ENCODE assay signal across 15 mouse cellular contexts in the genomic region with DNA sequence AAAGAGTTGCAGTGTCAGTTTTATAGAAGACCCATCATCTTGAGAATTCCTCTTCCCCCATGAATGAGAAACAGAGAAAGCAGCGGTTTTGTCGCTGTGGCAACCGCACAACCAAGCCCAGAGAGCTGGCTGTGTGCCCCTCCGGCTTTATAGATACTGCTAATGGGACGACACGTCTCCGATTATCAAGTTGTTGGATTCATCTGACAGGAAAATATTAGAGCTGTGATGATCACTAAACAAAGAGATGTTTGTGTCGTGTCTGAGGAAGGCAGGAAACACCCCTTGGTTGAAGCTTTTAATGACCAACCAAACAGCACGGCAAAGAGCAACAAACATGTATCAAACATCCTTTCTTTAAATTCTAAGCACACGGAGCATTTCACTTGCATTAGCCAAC. TPM values are rescaled to one million over a fixed set of nuclear protein-coding genes. Genes with fewer than 3 reads are reported as not detected.
A peak's percentile ranks its signal among the peaks of the same experiment; 100 is the strongest.
DNase-seq lines count a peak whose midpoint lies in the region; ATAC-seq lines count a peak whose summit lies in the region.
"Had no signal": no experiment of that assay in that cellular context is flagged by ENCODE, and none has a peak within 500 bp of the region (broad histone marks: within the 10 kb centered on the region; RNA-seq: fewer than 3 reads in every experiment).

No protein-coding gene starts in this region.

- no peaks in the 10 kb centered on the region for H3K9me3 ChIP-seq in forebrain, embryonic 11.5 days (ENCODE audit: control insufficient read depth, low read length)
- H3K9me3 ChIP-seq in forebrain, embryonic 10.5 days = no peaks in the 10 kb centered on the region
- H3K9me3 ChIP-seq in hindbrain, embryonic 12.5 days (replicated peaks) = no peaks in the 10 kb centered on the region
- no peaks in the 10 kb centered on the region for H3K9me3 ChIP-seq in midbrain, embryonic 15.5 days

- no peak overlapping the region for H3K9ac ChIP-seq in forebrain, embryonic 11.5 days (ENCODE audit: low read length)
- no peak overlapping the region for H3K9ac ChIP-seq in hindbrain, embryonic 12.5 days
- no peak overlapping the region for H3K9ac ChIP-seq in midbrain, embryonic 15.5 days

- 34% methylated on average over 10 of the region's 10 CpGs for WGBS in forebrain, embryonic 11.5 days
- 67% methylated on average over 10 of the region's 10 CpGs for WGBS in forebrain, embryonic 10.5 days
- WGBS in hindbrain, embryonic 12.5 days = 25% methylated on average over 10 of the region's 10 CpGs
- WGBS in midbrain, embryonic 15.5 days = 5% methylated on average over 10 of the region's 10 CpGs

- no peak overlapping the region; the same call in 1 of the 2 replicates for H3K4me2 ChIP-seq in forebrain, embryonic 11.5 days (ENCODE audit: low read depth, low read length, severe bottlenecking)
- peak overlapping the region; percentile 39 for H3K4me2 ChIP-seq in hindbrain, embryonic 12.5 days (replicated peaks)
- H3K4me2 ChIP-seq in midbrain, embryonic 15.5 days = peak overlapping the region; percentile 44

- no peaks in the 10 kb centered on the region for H3K36me3 ChIP-seq in forebrain, embryonic 11.5 days (ENCODE audit: control insufficient read depth, insufficient read depth, low read length)
- no peaks in the 10 kb centered on the region for H3K36me3 ChIP-seq in forebrain, embryonic 10.5 days (replicated peaks)
- no peaks in the 10 kb centered on the region for H3K36me3 ChIP-seq in hindbrain, embryonic 12.5 days
- H3K36me3 ChIP-seq in midbrain, embryonic 15.5 days (replicated peaks) = no peaks in the 10 kb centered on the region

- H3K27me3 ChIP-seq in forebrain, embryonic 11.5 days (ENCODE audit: control insufficient read depth, insufficient read depth, low read length) = no peaks in the 10 kb centered on the region
- no peaks in the 10 kb centered on the region for H3K27me3 ChIP-seq in forebrain, embryonic 10.5 days (ENCODE audit: poor library complexity, severe bottlenecking)
- no peaks in the 10 kb centered on the region for H3K27me3 ChIP-seq in hindbrain, embryonic 12.5 days
- no peaks in the 10 kb centered on the region for H3K27me3 ChIP-seq in midbrain, embryonic 15.5 days (replicated peaks)
- H3K27me3 ChIP-seq: Patski had no signal

- no peak overlapping the region for H3K4me3 ChIP-seq in forebrain, embryonic 11.5 days (ENCODE audit: low read depth, low read length)
- no peak overlapping the region for H3K4me3 ChIP-seq in forebrain, embryonic 10.5 days
- no peak overlapping the region for H3K4me3 ChIP-seq in hindbrain, embryonic 12.5 days
- H3K4me3 ChIP-seq in midbrain, embryonic 15.5 days = peak overlapping the region; percentile 14
- H3K4me3 ChIP-seq: gastrocnemius, adult 2 months; left cerebral cortex, adult 2 months had no signal

- peaks cover 2% of the 10 kb centered on the region; the same call in 1 of the 2 replicates for H3K4me1 ChIP-seq in forebrain, embryonic 11.5 days (replicated peaks; ENCODE audit: control insufficient read depth, insufficient read depth, low read length)
- peaks cover 15% of the 10 kb centered on the region for H3K4me1 ChIP-seq in forebrain, embryonic 10.5 days
- H3K4me1 ChIP-seq in hindbrain, embryonic 12.5 days = peaks cover 17% of the 10 kb centered on the region
- peaks cover 20% of the 10 kb centered on the region for H3K4me1 ChIP-seq in midbrain, embryonic 15.5 days

- ATAC-seq in forebrain, embryonic 11.5 days (replicated peaks; ENCODE audit: low FRiP score) = no peak
- peak; percentile 32; the same call in 1 of the 2 replicates for ATAC-seq in hindbrain, embryonic 12.5 days (ENCODE audit: low FRiP score)
- ATAC-seq in midbrain, embryonic 15.5 days (replicated peaks) = peak; percentile 83; the same call in 1 of the 2 replicates
- ATAC-seq in megakaryocyte-erythroid progenitor cell, adult 5-6 weeks (replicated peaks; ENCODE audit: low FRiP score, low TSS enrichment, poor library complexity, severe bottlenecking) = no peak
- ATAC-seq: Patski had no signal

- DNase-seq in forebrain, embryonic 11.5 days (ENCODE audit: low spot score) = no peak
- no peak for DNase-seq in forebrain, embryonic 10.5 days (ENCODE audit: extremely low spot score, low spot score)
- DNase-seq in brain, adult 2 months (ENCODE audit: low read depth, low spot score) = peak; percentile 23
- DNase-seq in urinary bladder, postnatal 25 days (ENCODE audit: low spot score) = no peak
- DNase-seq in ovary, adult 18-20 months (ENCODE audit: low spot score) = no peak
- DNase-seq: gastrocnemius, adult 2 months; lung, postnatal 36 days had no signal

- peak overlapping the region; percentile 20; the same call in 1 of the 2 replicates for H3K27ac ChIP-seq in forebrain, embryonic 11.5 days (ENCODE audit: low read depth, low read length)
- no peak overlapping the region for H3K27ac ChIP-seq in forebrain, embryonic 10.5 days
- H3K27ac ChIP-seq in hindbrain, embryonic 12.5 days = peak overlapping the region; percentile 72
- peak overlapping the region; percentile 40 for H3K27ac ChIP-seq in midbrain, embryonic 15.5 days
- H3K27ac ChIP-seq: gastrocnemius, adult 2 months; left cerebral cortex, adult 2 months had no signal

RNA-seq across cellular contexts. Expression of a gene that starts 17.0 kb away (rescaled TPM):
- polyA plus RNA-seq in forebrain, embryonic 11.5 days (2014; fragmentation: Nextera tagmentation; extraction: Ambion mirVana) = not detected in 2 replicates
- not detected in 2 replicates for polyA plus RNA-seq in forebrain, embryonic 10.5 days (2016; fragmentation: Nextera tagmentation; extraction: Ambion mirVana)
- polyA plus RNA-seq in hindbrain, embryonic 12.5 days (2016; fragmentation: Nextera tagmentation; extraction: Ambion mirVana) = not detected in 2 replicates
- polyA plus RNA-seq in midbrain, embryonic 15.5 days (2015; fragmentation: Nextera tagmentation; extraction: Ambion mirVana) = not detected in 2 replicates
- total RNA-seq in megakaryocyte-erythroid progenitor cell, adult 5-6 weeks (2014; fragmentation: Nextera tagmentation) = not detected in 2 replicates
- total RNA-seq in megakaryocyte-erythroid progenitor cell, adult 5-6 weeks (2017) = not detected in 2 replicates
- total RNA-seq: gastrocnemius, adult 2 months; hematopoietic stem cell, adult 5-6 weeks; left cerebral cortex, adult 2 months had no signal
- polyA plus RNA-seq: C2C12; Patski; stomach, embryonic 16.5 days had no signal

Comparison
In these comparisons a context has a peak if more than half of its experiments do, and no peak if none do; other contexts are left out.
1. ATAC-seq: peak in hindbrain, embryonic 12.5 days (single experiment) and midbrain, embryonic 15.5 days (single experiment); none in forebrain, embryonic 11.5 days (single experiment) and megakaryocyte-erythroid progenitor cell, adult 5-6 weeks (single experiment).